Mouse (Mus musculus): Measurements from ENCODE around the gene Usp12. TPM values are rescaled to one million over a fixed set of nuclear protein-coding genes. Genes with fewer than 3 reads are reported as not detected.
"Not testable (repeated sequence)": the region's sequence is repeated elsewhere in the genome, so short reads cannot be mapped to it uniquely, and the experiment has no call there.

Usp12 gene
- total and polyA plus RNA-seq, 3 experiments, result 6.0 to 17.2 (median 16.8) TPM

GRCm38 (mm10) chr5:146753181-146753580, 41.6 kb downstream of the Usp12 start:
- intact Hi-C loops (cut with DNase I), result no loop called here
- TF ChIP-seq EP300 (IDR thresholded peaks at IDR 0.05; ENCODE audit: insufficient read depth, low read depth, low read length) (no peak), CTCF (IDR thresholded peaks at IDR 0.05) (no peak), POLR2A (IDR thresholded peaks at IDR 0.05; ENCODE audit: insufficient read depth, low read depth, low read length) (no peak)
- Histone ChIP-seq H3K9ac (ENCODE audit: low read depth, low read length) (no peak overlapping the region), H3K4me1 (ENCODE audit: control insufficient read depth, insufficient read depth, low read length) (peaks cover 5% of the 10 kb centered on the region), H3K4me3 (no peak overlapping the region), H3K27me3 (ENCODE audit: control insufficient read depth, insufficient read depth, low read length) (no peaks in the 10 kb centered on the region), H3K27ac (no peak overlapping the region), H3K36me3 (ENCODE audit: control insufficient read depth, insufficient read depth, low read length) (peaks cover 3% of the 10 kb centered on the region; the same call in 1 of the 2 replicates), H3K79me2 (replicated peaks; ENCODE audit: control insufficient read depth, insufficient read depth, low read length) (no peaks in the 10 kb centered on the region)
- 81% methylated on average over 8 of the region's 8 CpGs for WGBS
- DNase-seq, result no peak

DNA sequence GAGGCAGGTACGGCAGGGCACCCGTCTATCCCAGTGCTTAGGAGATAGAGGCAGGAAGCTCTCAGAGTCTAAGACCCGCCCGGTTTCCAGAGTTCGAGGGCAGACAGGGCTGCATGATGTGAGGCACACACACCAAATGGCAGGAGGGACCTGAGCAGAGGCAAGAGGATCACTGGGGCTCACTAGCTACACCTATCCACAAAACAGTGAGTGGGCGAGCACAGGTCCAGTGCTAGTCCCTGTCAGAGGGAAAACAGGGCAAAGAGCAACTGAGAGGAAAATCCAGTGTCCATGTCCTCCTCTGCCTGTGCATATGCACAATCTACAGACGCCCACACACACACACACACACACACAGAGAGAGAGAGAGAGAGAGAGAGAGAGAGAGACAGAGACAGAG, 43.8 kb downstream of the Usp12 start:
- Histone ChIP-seq H3K36me3 (ENCODE audit: control insufficient read depth, insufficient read depth, low read length) (peaks cover 3% of the 10 kb centered on the region; the same call in 1 of the 2 replicates), H3K9ac (ENCODE audit: low read depth, low read length) (no peak overlapping the region), H3K4me3 (no peak overlapping the region), H3K4me1 (ENCODE audit: control insufficient read depth, insufficient read depth, low read length) (peaks cover 3% of the 10 kb centered on the region), H3K27me3 (ENCODE audit: control insufficient read depth, insufficient read depth, low read length) (no peaks in the 10 kb centered on the region), H3K27ac (no peak overlapping the region; the same call in 1 of the 2 replicates), H3K79me2 (replicated peaks; ENCODE audit: control insufficient read depth, insufficient read depth, low read length) (no peaks in the 10 kb centered on the region)
- 71% methylated on average over 7 of the region's 7 CpGs for WGBS
- TF ChIP-seq EP300 (IDR thresholded peaks at IDR 0.05; ENCODE audit: insufficient read depth, low read depth, low read length) (no peak), POLR2A (IDR thresholded peaks at IDR 0.05; ENCODE audit: insufficient read depth, low read depth, low read length) (no peak), CTCF (IDR thresholded peaks at IDR 0.05) (no peak)
- intact Hi-C loops (cut with DNase I), result no loop called here
- no peak for DNase-seq

- intact Hi-C loops (cut with DNase I), result no loop called here
- H3K27ac ChIP-seq, result peak overlapping the region; percentile 27
- no peak overlapping the region for H3K4me3 ChIP-seq
- H3K4me1 ChIP-seq (ENCODE audit: control insufficient read depth, insufficient read depth, low read length), result peaks cover 3% of the 10 kb centered on the region
- TF ChIP-seq EP300 (IDR thresholded peaks at IDR 0.05; ENCODE audit: insufficient read depth, low read depth, low read length) (no peak), POLR2A (IDR thresholded peaks at IDR 0.05; ENCODE audit: insufficient read depth, low read depth, low read length) (no peak), CTCF (IDR thresholded peaks at IDR 0.05) (no peak)
- 46% methylated on average over 7 of the region's 7 CpGs for WGBS
- H3K79me2 ChIP-seq (replicated peaks; ENCODE audit: control insufficient read depth, insufficient read depth, low read length), result no peaks in the 10 kb centered on the region
- peaks cover 3% of the 10 kb centered on the region; the same call in 1 of the 2 replicates for H3K36me3 ChIP-seq (ENCODE audit: control insufficient read depth, insufficient read depth, low read length)
- H3K27me3 ChIP-seq (ENCODE audit: control insufficient read depth, insufficient read depth, low read length), result no peaks in the 10 kb centered on the region
- DNase-seq, result peak; percentile 37 to 60
- H3K9ac ChIP-seq (ENCODE audit: low read depth, low read length), result no peak overlapping the region
Measured at GRCm38 (mm10) chr5:146750273-146750672, 44.5 kb downstream of the Usp12 start.

- TF ChIP-seq POLR2A (IDR thresholded peaks at IDR 0.05; ENCODE audit: insufficient read depth, low read depth, low read length), result no peak
- no peak for TF ChIP-seq CTCF (IDR thresholded peaks at IDR 0.05)
- no peak for TF ChIP-seq EP300 (IDR thresholded peaks at IDR 0.05; ENCODE audit: insufficient read depth, low read depth, low read length)
- H3K79me2 ChIP-seq (replicated peaks; ENCODE audit: control insufficient read depth, insufficient read depth, low read length), result no peaks in the 10 kb centered on the region
- H3K27me3 ChIP-seq (ENCODE audit: control insufficient read depth, insufficient read depth, low read length), result no peaks in the 10 kb centered on the region
- H3K4me1 ChIP-seq (ENCODE audit: control insufficient read depth, insufficient read depth, low read length), result peaks cover 3% of the 10 kb centered on the region
- no peak overlapping the region for H3K4me3 ChIP-seq
- 41% methylated on average over 5 of the region's 5 CpGs for WGBS
- intact Hi-C loops (cut with DNase I), result no loop called here
- no peak overlapping the region for H3K9ac ChIP-seq (ENCODE audit: low read depth, low read length)
- peaks cover 3% of the 10 kb centered on the region; the same call in 1 of the 2 replicates for H3K36me3 ChIP-seq (ENCODE audit: control insufficient read depth, insufficient read depth, low read length)
- DNase-seq, result no peak
- peak overlapping the region; percentile 27 for H3K27ac ChIP-seq
Measured at GRCm38 (mm10) chr5:146749857-146750256, 44.9 kb downstream of the Usp12 start.

DNA sequence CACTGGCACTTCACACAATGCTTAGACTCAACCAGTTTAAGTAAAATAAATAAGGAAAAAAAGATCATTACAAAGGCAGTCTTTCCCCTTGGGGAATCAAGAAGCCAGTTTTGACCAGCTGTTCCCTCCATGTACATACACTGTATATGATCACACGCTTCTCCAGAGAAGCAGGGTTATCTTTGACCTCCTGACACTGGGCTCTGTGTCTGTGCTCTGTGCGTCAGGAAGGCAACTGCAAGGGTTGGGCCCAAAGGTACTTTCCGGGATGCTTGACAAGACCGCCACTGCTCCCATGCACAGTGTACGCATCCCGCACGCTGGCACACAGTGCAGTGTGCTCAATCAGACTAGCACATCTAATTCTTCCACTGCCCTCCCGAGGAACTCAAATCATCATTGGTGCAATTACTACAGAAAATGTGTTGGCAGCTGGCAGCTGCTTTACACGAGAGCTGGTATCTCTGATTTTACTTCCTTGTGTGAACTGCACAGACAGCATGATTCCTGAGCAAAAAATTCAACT, 57.8 kb downstream of the Usp12 start:
- H3K4me1 ChIP-seq (ENCODE audit: control insufficient read depth, insufficient read depth, low read length), result no peaks in the 10 kb centered on the region
- no peak for DNase-seq
- no peaks in the 10 kb centered on the region for H3K27me3 ChIP-seq (ENCODE audit: control insufficient read depth, insufficient read depth, low read length)
- H3K36me3 ChIP-seq (ENCODE audit: control insufficient read depth, insufficient read depth, low read length), result no peaks in the 10 kb centered on the region
- no peaks in the 10 kb centered on the region for H3K79me2 ChIP-seq (replicated peaks; ENCODE audit: control insufficient read depth, insufficient read depth, low read length)
- intact Hi-C loops (cut with DNase I), result no loop called here
- H3K4me3 ChIP-seq, result no peak overlapping the region
- WGBS, result 71% methylated on average over 9 of the region's 9 CpGs
- TF ChIP-seq POLR2A (IDR thresholded peaks at IDR 0.05; ENCODE audit: insufficient read depth, low read depth, low read length) (no peak), CTCF (IDR thresholded peaks at IDR 0.05) (no peak), EP300 (IDR thresholded peaks at IDR 0.05; ENCODE audit: insufficient read depth, low read depth, low read length) (no peak)
- no peak overlapping the region for H3K9ac ChIP-seq (ENCODE audit: low read depth, low read length)
- H3K27ac ChIP-seq, result no peak overlapping the region

GRCm38 (mm10) chr5:146736348-146736747, 58.5 kb downstream of the Usp12 start:
- no peaks in the 10 kb centered on the region for H3K36me3 ChIP-seq (ENCODE audit: control insufficient read depth, insufficient read depth, low read length)
- intact Hi-C loops (cut with DNase I), result no loop called here
- H3K79me2 ChIP-seq (replicated peaks; ENCODE audit: control insufficient read depth, insufficient read depth, low read length), result no peaks in the 10 kb centered on the region
- TF ChIP-seq EP300 (IDR thresholded peaks at IDR 0.05; ENCODE audit: insufficient read depth, low read depth, low read length) (no peak), POLR2A (IDR thresholded peaks at IDR 0.05; ENCODE audit: insufficient read depth, low read depth, low read length) (no peak), CTCF (IDR thresholded peaks at IDR 0.05) (no peak)
- 77% methylated on average over 18 of the region's 18 CpGs for WGBS
- H3K27ac ChIP-seq, result no peak overlapping the region
- no peak overlapping the region for H3K4me3 ChIP-seq
- H3K27me3 ChIP-seq (ENCODE audit: control insufficient read depth, insufficient read depth, low read length), result no peaks in the 10 kb centered on the region
- DNase-seq, result no peak
- no peaks in the 10 kb centered on the region for H3K4me1 ChIP-seq (ENCODE audit: control insufficient read depth, insufficient read depth, low read length)
- H3K9ac ChIP-seq (ENCODE audit: low read depth, low read length), result no peak overlapping the region

- WGBS, result 84% methylated on average over 1 of the region's 9 CpGs
- intact Hi-C loops (cut with DNase I); H3K9ac ChIP-seq (ENCODE audit: low read depth, low read length); H3K27me3 ChIP-seq (ENCODE audit: control insufficient read depth, insufficient read depth, low read length); DNase-seq; H3K27ac ChIP-seq; H3K79me2 ChIP-seq (replicated peaks; ENCODE audit: control insufficient read depth, insufficient read depth, low read length); H3K4me3 ChIP-seq; H3K36me3 ChIP-seq (ENCODE audit: control insufficient read depth, insufficient read depth, low read length); H3K4me1 ChIP-seq (ENCODE audit: control insufficient read depth, insufficient read depth, low read length): not testable (repeated sequence)
Measured at GRCm38 (mm10) chr5:146735054-146735453, 59.8 kb downstream of the Usp12 start.
